Mouse (Mus musculus) embryonic facial prominence, embryonic 12.5 days (tissue): ENCODE data around the gene Dact2. TPM values are rescaled to one million over a fixed set of nuclear protein-coding genes. Genes with fewer than 3 reads are reported as not detected.

ENCODE experiments used
- ATAC-seq: fragments of 200-750 bp; cut with Nextera tagmentation; 2 replicates; pipeline ENCODE4 v1.8.0; 2017; ENCODE audit not compliant: insufficient number of reproducible peaks, insufficient read depth, low FRiP score, low TSS enrichment
- H3K27ac ChIP-seq: fragments of 300-500 bp; sonication (generic); 2 replicates; pipeline ENCODE4 v1.5.1; 2016; ENCODE audit warnings: mild to moderate bottlenecking
- H3K27me3 ChIP-seq: fragments of 300-500 bp; sonication (generic); 2 replicates; pipeline ENCODE4 v1.6.1; 2016; ENCODE audit warnings: mild to moderate bottlenecking, moderate library complexity
- H3K36me3 ChIP-seq: fragments of 300-500 bp; sonication (generic); 2 replicates; pipeline ENCODE4 v1.6.1; 2016; ENCODE audit warnings: mild to moderate bottlenecking
- H3K4me1 ChIP-seq: fragments of 300-500 bp; sonication (generic); 2 replicates; pipeline ENCODE4 v1.6.1; 2016
- H3K4me2 ChIP-seq: fragments of 300-500 bp; sonication (generic); replicated peaks from 2 replicates; pipeline ENCODE4 v1.6.1; 2016; ENCODE audit warnings: mild to moderate bottlenecking, moderate library complexity
- H3K4me3 ChIP-seq: fragments of 300-500 bp; sonication (generic); 2 replicates; pipeline ENCODE4 v1.5.1; 2016; ENCODE audit warnings: mild to moderate bottlenecking
- H3K9ac ChIP-seq: fragments of 300-500 bp; sonication (generic); 2 replicates; pipeline ENCODE4 v1.6.1; 2016; ENCODE audit warnings: mild to moderate bottlenecking, moderate library complexity
- H3K9me3 ChIP-seq: fragments of 300-500 bp; sonication (generic); 2 replicates; pipeline ENCODE4 v1.6.1; 2016; ENCODE audit warnings: mild to moderate bottlenecking, moderate library complexity
- WGBS: fragments of 180-500 bp; shearing (Covaris S2); methylation state at CpG from one replicate; pipeline ENCODE4 v1.1.7; 2016; 5-methylcytosine and 5-hydroxymethylcytosine counted together
- polyA plus RNA-seq: library from polyadenylated mRNA; unstranded; fragments of >200 nt; fragmentation: Nextera tagmentation; extraction: Ambion mirVana; gene quantifications from 2 replicates; pipeline ENCODE4 v1.2.1, GENCODE M21; 2016

Dact2 gene
- polyA plus RNA-seq, 1 experiment from 2014 or later: 1.9 TPM

DNA sequence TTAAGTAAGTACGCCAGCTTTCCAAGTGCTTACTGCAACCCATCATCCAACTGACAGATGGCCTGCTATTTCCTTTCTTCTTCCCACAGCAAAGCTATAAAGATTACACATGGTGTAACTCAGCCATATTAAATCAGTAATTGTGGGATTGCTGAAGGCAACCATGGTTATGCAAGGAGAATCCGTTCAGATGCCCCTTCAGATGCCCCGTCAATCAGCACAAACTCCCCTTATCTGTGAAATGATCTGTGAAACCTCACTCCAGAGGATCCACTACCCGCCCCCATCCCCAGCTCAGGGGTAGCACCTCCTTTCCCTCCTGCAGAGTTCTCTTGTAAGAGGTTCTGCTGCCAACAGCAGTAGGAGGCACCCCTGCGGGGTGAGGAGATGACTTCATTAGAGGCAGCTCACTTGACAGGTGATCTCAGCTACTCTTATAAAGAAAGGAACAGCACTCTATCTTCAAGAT lies 3.0 kb upstream of the Dact2 start:
- Histone ChIP-seq H3K27ac (no peak overlapping the region), H3K9me3 (no peaks in the 10 kb centered on the region), H3K4me1 (peaks cover 12% of the 10 kb centered on the region), H3K27me3 (peaks cover 51% of the 10 kb centered on the region), H3K36me3 (no peaks in the 10 kb centered on the region), H3K4me3 (no peak overlapping the region), H3K9ac (no peak overlapping the region), H3K4me2 (no peak overlapping the region)
- WGBS: 21% methylated on average over 5 of the region's 5 CpGs
- ATAC-seq: no peak

DNA sequence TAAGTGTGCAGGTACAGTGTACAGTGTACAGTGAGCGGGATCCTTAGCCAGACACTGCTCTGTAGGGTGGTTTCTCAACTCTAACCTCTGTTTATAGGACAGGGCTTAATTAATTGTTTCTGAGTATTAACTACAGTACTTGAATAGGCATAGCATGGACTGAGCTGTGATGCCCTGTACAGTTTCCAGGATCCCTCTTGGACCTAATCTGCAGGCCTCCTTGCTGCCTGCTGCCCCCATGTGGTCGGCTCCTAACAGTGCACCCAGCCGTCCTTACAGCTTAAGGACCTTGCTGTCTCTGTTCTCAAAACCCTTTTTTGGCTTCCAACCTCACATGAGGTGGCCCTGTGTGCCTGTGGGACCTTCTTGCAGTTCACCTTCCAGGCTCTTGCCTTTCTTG lies 2.0 kb upstream of the Dact2 start:
- H3K4me2 ChIP-seq: no peak overlapping the region
- H3K36me3 ChIP-seq: no peaks in the 10 kb centered on the region
- H3K27ac ChIP-seq: no peak overlapping the region
- H3K9ac ChIP-seq: no peak overlapping the region
- no peak overlapping the region for H3K4me3 ChIP-seq
- 26% methylated on average over 3 of the region's 3 CpGs for WGBS
- peaks cover 22% of the 10 kb centered on the region for H3K4me1 ChIP-seq
- no peaks in the 10 kb centered on the region for H3K9me3 ChIP-seq
- no peak for ATAC-seq
- H3K27me3 ChIP-seq: peaks cover 60% of the 10 kb centered on the region

DNA sequence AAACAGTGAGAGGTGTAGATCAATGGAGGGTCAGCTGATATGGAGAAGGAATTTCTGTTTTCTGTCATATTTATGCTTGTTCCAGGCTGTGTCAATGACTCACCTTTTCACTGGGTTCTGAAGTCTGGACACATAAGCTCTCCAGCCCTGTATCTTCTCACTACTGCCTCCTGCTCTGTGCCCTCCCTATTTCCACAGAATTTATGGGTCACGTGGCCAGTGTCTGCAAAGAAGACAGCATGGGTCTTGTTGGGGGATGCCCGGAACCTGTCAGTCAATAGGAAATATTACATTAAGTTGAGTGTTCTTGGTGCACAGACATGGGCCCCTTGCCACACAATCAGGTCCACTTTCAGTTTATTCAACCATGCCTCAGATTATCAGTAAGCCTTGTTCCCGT lies 1.1 kb upstream of the Dact2 start:
- H3K36me3 ChIP-seq: no peaks in the 10 kb centered on the region
- H3K9ac ChIP-seq: no peak overlapping the region
- no peaks in the 10 kb centered on the region for H3K9me3 ChIP-seq
- H3K4me1 ChIP-seq: peaks cover 30% of the 10 kb centered on the region
- H3K4me2 ChIP-seq: no peak overlapping the region
- no peak for ATAC-seq
- 89% methylated on average over 3 of the region's 3 CpGs for WGBS
- peaks cover 60% of the 10 kb centered on the region for H3K27me3 ChIP-seq
- no peak overlapping the region for H3K4me3 ChIP-seq
- no peak overlapping the region for H3K27ac ChIP-seq

DNA sequence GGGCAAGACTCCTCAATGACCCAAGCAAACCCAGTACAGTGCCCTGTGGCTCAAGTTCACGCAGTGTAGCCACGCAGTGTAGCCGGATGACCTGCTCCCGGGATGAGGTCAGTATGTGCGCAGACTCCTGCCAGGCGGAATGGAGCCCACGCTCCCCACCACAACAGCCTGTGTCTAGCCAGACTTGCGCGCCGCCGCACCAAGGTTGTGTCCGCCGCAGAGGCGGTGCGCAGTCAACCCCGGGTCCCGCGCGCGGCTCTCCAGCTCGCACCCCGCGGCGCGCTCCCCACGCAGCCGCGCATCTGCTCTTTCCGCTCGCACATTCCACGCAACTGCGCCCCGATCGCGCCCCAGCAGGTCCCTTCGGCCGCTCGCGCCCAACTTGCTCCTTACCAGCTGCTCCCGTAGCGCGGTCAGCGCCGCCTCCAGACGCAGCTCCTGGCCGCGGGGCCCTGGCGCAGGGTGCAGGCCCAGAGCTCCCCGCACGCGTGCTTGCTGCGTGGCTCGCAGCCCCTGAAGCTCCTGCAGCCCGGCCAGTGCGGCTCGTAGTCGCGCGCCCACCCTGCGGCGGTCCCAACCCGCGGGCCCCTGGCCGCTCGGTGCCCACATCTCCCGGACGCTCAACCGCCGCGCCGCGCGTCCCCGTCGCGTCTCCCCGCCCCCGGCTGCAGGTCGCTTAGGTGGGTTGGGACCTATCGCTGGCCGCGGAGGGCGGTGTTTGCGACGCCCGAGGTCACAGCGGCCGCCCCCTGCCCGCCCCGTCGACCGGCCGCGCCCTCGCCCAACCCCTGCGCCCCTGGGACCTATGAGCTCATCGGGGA lies 773 bp downstream of the Dact2 start:
- under 1% methylated on average over 97 of the region's 97 CpGs for WGBS
- ATAC-seq: peak; percentile 45; the same call in 1 of the 2 replicates
- Histone ChIP-seq H3K4me2 (peak overlapping the region; percentile 98), H3K9ac (peak overlapping the region; percentile 67), H3K4me3 (peak overlapping the region; percentile 68), H3K27ac (0 out of 2 replicates have a peak overlapping the region, but pooled peaks have one; percentile 25), H3K36me3 (no peaks in the 10 kb centered on the region), H3K4me1 (peaks cover 34% of the 10 kb centered on the region), H3K27me3 (peaks cover 60% of the 10 kb centered on the region), H3K9me3 (no peaks in the 10 kb centered on the region)

GRCm38 (mm10) chr17:14202291-14203030 lies 1.6 kb downstream of the Dact2 start:
- H3K9ac ChIP-seq: 0 out of 2 replicates have a peak overlapping the region, but pooled peaks have one; percentile 67
- no peak overlapping the region for H3K27ac ChIP-seq
- no peak for ATAC-seq
- peak overlapping the region; percentile 98 for H3K4me2 ChIP-seq
- H3K9me3 ChIP-seq: no peaks in the 10 kb centered on the region
- peaks cover 34% of the 10 kb centered on the region for H3K4me1 ChIP-seq
- H3K36me3 ChIP-seq: peaks cover 5% of the 10 kb centered on the region; the same call in 1 of the 2 replicates
- WGBS: 3% methylated on average over 18 of the region's 18 CpGs
- peaks cover 51% of the 10 kb centered on the region for H3K27me3 ChIP-seq
- peak overlapping the region; percentile 68 for H3K4me3 ChIP-seq

- Histone ChIP-seq H3K27ac (no peak overlapping the region), H3K27me3 (peaks cover 41% of the 10 kb centered on the region), H3K36me3 (peaks cover 11% of the 10 kb centered on the region; the same call in 1 of the 2 replicates), H3K4me2 (peak overlapping the region; percentile 98), H3K4me3 (no peak overlapping the region), H3K9me3 (no peaks in the 10 kb centered on the region), H3K4me1 (peaks cover 29% of the 10 kb centered on the region), H3K9ac (no peak overlapping the region)
- no peak for ATAC-seq
- WGBS: 10% methylated on average over 12 of the region's 12 CpGs
Observed at GRCm38 (mm10) chr17:14201281-14201787, 2.8 kb downstream of the Dact2 start.

DNA sequence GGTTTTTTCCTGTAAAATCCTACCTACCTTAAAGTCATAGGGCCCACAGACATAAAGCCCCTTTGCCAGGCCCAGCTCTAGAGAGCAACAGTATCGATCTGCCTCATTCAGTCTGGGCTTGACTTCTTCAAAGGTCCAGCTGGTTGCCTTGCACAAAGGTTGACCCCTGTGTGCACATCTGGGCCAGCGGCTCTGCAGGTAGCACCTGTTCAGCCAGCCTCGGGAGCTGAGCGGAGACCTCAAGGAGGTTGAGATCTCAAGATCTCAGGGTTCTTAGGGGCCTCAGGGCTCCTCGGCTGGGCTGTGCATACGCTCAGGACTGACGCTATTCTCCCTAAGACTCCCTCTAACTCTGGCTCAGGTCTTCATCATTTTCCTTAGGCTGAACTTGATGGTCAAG lies 3.9 kb downstream of the Dact2 start:
- Histone ChIP-seq H3K9me3 (no peaks in the 10 kb centered on the region), H3K4me1 (peaks cover 29% of the 10 kb centered on the region), H3K27ac (no peak overlapping the region), H3K4me2 (no peak overlapping the region), H3K36me3 (peaks cover 13% of the 10 kb centered on the region; the same call in 1 of the 2 replicates), H3K4me3 (no peak overlapping the region), H3K9ac (no peak overlapping the region), H3K27me3 (peaks cover 38% of the 10 kb centered on the region)
- ATAC-seq: no peak
- WGBS: 91% methylated on average over 7 of the region's 7 CpGs

- no peak overlapping the region for H3K4me2 ChIP-seq
- H3K27me3 ChIP-seq: peaks cover 32% of the 10 kb centered on the region
- WGBS: 44% methylated on average over 4 of the region's 4 CpGs
- ATAC-seq: no peak
- H3K4me1 ChIP-seq: peaks cover 29% of the 10 kb centered on the region
- H3K27ac ChIP-seq: no peak overlapping the region
- H3K4me3 ChIP-seq: no peak overlapping the region
- peaks cover 14% of the 10 kb centered on the region; the same call in 1 of the 2 replicates for H3K36me3 ChIP-seq
- no peak overlapping the region for H3K9ac ChIP-seq
- no peaks in the 10 kb centered on the region for H3K9me3 ChIP-seq
Observed at GRCm38 (mm10) chr17:14199621-14200020, 4.5 kb downstream of the Dact2 start.

DNA sequence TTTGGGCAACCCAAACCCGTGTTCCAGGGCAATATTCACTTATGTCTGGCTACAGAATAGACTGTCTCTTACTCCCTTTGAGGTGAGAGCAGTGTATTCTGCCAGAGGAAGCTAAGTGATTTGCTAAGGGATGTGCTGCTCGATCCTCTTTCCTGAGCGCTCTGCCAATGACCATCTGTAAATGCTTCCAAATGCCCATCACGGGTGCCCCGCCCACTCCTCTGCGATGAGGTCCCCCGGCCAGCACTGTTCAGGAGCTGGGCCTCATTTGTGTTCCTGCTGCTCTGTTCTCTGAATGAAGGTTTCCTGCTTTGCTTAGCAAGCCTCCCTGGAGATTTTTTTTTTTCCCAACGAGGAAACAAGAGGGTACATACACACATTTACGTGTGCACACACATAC lies 11.2 kb downstream of the Dact2 start:
- Histone ChIP-seq H3K4me1 (peaks cover 6% of the 10 kb centered on the region; the same call in 1 of the 2 replicates), H3K27ac (0 out of 2 replicates have a peak overlapping the region, but pooled peaks have one; percentile 23), H3K36me3 (peaks cover 14% of the 10 kb centered on the region; the same call in 1 of the 2 replicates), H3K27me3 (no peaks in the 10 kb centered on the region), H3K9ac (no peak overlapping the region), H3K9me3 (no peaks in the 10 kb centered on the region), H3K4me2 (no peak overlapping the region), H3K4me3 (no peak overlapping the region)
- WGBS: 36% methylated on average over 9 of the region's 9 CpGs
- no peak for ATAC-seq

DNA sequence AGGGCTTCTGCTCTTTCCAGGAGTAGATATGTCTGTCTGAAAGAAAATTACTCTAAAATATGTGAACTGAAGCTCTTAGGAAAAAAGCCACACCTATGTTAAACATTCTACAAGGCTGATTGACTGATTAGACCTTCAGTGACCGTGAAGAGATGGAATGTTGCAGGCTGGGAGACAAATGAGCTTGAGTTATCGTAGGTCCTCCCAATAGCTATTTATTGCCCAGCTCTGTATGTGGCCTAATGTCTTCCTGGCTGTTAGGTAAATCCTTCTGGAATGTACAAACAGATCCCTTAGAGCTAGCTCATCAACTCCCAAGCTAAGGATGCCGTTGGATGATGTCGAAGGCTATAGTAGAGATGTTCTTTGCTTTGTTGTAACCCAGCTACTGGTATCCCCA lies 11.7 kb downstream of the Dact2 start:
- H3K36me3 ChIP-seq: peaks cover 9% of the 10 kb centered on the region; the same call in 1 of the 2 replicates
- no peaks in the 10 kb centered on the region for H3K27me3 ChIP-seq
- H3K27ac ChIP-seq: no peak overlapping the region
- no peak overlapping the region for H3K9ac ChIP-seq
- no peak overlapping the region for H3K4me3 ChIP-seq
- no peak for ATAC-seq
- peaks cover 6% of the 10 kb centered on the region; the same call in 1 of the 2 replicates for H3K4me1 ChIP-seq
- no peaks in the 10 kb centered on the region for H3K9me3 ChIP-seq
- H3K4me2 ChIP-seq: no peak overlapping the region
- 80% methylated on average over 4 of the region's 4 CpGs for WGBS

DNA sequence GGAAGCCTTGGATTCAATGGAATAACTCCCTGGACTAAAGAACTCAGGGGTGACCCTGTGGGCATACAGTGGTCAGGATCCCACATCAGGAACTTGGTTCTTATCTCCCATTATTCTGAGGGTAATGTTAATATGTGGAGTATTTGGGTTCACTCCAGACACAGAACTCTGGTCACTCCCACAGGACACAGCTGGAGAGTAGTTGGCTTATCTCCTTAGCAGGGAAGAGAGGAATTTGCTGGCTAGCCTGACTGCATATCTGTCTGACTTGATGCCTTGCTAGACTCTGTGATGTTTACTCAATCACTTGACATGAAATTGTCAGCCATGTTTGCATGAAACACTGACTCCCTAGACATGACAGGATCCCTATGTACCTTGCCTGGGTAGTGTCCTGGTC lies 15.6 kb downstream of the Dact2 start:
- no peak overlapping the region for H3K4me2 ChIP-seq
- no peak overlapping the region for H3K9ac ChIP-seq
- H3K9me3 ChIP-seq: no peaks in the 10 kb centered on the region
- H3K27me3 ChIP-seq: no peaks in the 10 kb centered on the region
- no peaks in the 10 kb centered on the region for H3K36me3 ChIP-seq
- H3K4me1 ChIP-seq: peaks cover 14% of the 10 kb centered on the region; the same call in 1 of the 2 replicates
- H3K4me3 ChIP-seq: no peak overlapping the region
- no peak overlapping the region for H3K27ac ChIP-seq
- no peak for ATAC-seq
